Mouse (Mus musculus) retina, adult 2 months (tissue): ENCODE measurements at regions not wholly inside any gene's neighbourhood (a gene's known extent, or its start where the extent isn't known, plus 50 kb on each side); places are given as distances from the start of the nearest gene placed in this dataset.

Experiments
- DNase-seq: peaks from one replicate; pipeline ENCODE4 v3.0.0-alpha.2; 2012; ENCODE audit warnings: low read depth, low spot score

DNA sequence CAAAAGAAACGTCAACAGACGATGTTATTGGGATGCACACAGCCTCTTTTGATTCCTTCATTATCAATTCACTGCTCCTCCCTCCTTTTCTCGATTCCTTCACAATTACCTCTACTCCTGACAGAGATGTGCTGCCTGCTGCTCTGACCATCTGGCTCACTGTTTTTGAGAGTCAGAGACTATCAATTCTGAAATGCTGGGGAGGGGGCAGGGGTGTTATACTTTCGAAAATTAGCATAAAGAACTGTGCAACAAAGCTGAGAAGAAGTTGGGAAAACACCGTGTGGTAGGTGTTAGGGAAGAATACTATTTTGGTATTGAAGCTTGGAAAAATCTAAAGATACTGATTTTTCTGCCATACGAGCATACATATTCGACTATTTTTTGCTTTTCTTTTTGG lies 96.4 kb downstream of the Nedd1 start:
- no peak for DNase-seq

DNA sequence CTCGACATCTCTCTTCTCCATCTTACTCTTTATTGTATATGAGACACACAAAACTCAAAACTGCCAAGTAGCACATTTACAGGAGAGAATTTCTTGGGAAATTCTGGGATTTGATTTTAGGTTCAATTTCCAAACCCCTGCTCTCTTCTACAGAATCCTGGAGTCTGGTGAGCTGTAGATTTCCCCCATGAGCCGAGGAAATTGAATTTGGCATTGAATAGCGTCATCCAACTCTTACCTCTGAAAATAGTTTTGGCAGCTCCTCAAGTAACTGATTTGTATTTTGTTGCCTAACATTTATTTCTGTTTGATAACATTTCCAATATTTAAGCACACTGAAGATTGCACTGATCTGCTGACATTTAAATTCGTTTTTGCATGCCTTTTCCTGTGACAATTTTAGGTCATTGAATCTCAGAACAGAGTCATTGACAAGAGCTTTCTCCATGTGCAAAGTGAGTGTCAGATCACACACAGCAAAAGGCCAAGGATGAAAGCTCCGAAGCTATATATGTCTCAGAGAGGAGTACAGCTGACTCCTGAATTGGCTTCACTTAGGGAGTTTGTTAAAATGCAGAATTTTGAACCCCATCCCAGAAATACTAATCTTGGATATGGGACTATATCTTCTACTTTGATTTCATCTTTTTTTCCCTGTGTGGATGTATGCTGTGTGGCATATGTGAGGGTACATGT lies 106.4 kb downstream of the Nedd1 start:
- DNase-seq, result no peak

DNA sequence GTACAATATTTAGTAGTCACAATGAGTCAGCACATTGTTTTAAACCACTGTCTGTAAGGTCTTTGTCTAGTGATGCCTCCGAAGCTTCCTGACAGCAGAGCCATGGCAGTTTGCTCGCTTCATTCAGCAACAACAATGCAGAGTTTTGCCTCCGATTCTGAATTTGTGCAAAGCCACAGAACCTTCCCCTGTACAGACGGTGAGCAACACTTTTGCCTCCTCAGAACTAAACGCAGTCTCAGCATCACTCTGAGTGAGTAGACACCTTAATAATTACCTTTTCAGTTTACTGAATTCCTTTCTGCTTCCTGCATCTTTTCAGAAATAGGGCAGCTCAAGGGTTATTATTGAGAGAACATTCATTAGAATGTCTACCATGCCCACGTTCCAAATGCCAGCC lies 107.9 kb downstream of the Nedd1 start:
- no peak for DNase-seq

DNA sequence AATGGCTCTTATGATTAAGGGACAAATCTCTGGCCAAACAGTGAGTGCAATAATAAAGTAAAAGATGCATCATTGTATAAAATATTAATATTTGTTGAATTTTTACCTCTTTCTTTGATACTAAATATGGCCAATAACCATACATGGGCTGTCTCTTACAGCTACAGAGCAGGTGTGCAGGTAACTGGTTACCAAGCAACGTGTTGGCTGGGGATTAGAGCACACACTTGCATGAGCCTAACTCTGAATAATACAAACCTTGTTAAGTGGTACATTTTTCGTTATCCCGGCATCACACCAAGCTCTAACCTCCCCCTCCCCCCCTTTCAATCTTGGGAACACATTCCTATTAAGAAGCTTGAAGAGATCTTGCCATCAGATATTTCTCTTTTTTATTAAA lies 111.2 kb downstream of the Nedd1 start:
- no peak for DNase-seq

DNA sequence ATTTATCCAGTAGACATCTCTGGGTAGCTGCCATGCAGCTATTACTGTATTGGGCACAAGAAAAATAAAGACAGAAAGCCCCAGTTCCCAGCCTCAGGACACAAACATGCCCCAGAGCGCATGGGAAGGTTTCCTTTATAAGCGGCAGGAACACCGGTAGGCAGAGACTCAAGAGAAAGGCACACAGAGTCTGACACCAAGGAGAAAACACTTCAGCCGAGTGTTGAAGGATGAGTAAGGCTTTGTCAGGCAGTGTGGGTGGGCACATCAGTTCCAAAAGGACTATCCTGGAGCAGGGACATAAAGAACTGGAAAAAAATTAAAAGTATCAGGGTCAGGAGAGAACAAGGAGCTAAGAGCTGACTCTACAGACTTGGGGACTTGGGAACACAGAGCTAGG lies 115.5 kb downstream of the Nedd1 start:
- DNase-seq, result no peak

DNA sequence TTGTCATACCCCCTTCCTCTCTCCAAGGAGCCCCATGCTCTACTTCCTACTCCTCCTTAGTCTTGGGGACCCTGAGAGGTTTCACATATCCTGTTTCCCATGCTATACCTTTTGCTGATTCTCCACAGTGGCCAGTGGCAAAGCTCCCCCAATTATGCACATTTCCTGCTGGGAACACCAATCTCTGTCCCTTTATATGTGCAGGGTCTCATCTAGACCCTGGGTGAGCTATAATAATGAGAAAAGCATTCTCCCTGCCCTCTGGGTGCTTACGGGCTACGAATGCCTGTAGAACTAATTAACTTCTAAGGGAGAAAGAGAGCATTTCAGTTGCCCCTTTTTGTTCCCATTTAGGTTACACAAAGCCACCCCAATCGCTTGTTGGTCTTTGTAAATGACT lies 116.6 kb downstream of the Nedd1 start:
- DNase-seq, result no peak

DNA sequence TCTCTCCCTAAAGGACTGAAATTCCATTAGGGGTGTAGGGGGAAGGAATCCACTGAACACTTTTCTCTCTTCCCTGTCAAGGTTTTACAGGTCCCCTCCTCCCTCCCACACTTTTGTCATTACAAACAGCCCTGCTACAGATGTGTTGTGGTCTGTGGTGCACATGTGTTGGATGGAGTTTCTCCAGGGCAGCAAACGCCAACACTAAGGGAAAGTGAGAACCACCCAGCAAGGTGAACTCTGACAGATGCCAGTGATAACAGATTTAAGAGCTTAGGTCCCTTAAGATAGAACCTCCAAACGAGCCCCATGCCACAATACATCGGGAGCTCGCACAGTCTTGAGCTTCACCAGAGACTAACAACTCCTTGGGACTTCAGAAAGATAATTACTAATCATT lies 122.1 kb downstream of the Nedd1 start:
- DNase-seq, result no peak

DNA sequence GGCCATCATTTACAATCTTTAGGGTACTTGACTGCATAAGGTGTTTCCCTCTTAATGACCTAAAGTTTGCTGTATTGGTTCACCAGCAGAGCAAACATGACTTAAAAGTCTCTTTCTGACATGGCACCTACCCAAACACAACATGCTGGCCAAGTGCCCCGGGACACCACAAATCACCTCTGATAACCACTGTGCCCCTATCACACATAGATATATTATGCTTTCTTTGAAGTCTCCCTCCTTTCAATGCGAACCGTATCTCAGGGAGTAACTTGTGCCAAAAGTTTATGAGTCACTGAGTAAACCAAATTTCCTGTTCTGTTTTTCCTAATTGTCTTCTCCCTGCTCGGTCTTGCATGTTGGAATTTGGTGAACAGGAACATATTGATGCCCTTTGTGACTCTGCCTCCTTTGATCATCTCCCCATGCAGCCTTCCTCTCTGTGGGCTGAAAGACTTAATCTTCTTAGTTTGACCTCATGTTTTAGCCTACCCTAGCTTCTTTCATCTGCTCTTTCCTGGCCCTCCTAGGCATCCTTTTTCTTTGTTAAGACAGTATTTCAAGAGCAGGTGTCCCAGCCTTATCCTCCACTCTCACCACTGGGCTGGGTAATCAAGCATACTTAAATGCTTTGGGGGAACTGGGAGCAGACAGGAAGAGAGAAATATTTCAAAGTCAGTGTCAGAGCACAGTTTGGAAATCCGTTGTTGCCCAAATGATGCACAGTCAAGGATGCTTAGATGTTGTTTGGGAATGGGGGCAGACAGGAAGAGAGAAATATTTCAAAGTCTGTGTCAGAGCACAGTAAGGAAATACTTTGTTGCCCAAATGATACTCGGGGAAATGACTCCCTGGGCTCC lies 126.5 kb downstream of the Nedd1 start:
- DNase-seq, result no peak

DNA sequence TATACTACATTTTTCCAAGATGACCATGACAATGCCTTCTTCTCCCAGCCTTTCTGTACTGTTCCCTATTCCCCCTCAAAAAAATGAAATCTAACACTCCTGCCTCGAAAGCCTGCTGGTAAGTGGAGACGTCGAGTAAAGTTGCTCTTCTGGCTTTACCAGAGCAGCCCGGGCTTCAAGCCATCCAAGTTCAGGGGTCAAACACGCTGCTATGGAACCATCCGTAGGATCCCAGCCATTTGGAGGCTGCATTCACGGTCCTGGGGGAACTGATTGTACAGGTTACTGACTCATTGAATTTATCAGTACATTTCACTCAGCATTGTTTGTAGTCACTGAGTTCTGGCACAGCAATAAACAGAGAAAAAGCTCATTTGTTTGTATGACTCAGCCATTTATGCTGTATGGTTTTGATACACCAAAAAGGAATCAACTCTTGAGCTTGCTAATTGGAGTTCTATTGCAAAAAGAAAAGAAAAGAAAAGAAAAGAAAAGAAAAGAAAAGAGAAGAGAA lies 128.2 kb downstream of the Nedd1 start:
- no peak for DNase-seq

DNA sequence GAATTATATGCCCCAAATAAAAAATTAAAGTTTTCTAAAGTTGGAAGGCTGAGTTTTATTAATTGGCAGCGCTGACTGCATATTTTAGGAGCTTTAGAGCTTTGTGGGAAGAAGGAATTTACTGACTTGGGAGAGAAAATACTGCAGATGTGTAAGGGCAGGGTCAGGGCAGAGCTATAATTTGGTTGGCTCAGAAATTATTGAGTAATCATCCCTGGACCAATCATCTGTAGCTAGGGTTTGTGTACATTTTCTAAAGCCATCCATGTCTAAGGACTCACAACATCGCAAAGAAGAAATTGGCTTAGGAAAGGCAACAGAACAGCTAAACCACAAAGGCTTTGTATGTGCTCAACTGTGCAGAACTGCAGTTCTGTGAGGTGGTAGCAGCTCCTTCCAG lies 143.3 kb downstream of the Nedd1 start:
- DNase-seq, result no peak

DNA sequence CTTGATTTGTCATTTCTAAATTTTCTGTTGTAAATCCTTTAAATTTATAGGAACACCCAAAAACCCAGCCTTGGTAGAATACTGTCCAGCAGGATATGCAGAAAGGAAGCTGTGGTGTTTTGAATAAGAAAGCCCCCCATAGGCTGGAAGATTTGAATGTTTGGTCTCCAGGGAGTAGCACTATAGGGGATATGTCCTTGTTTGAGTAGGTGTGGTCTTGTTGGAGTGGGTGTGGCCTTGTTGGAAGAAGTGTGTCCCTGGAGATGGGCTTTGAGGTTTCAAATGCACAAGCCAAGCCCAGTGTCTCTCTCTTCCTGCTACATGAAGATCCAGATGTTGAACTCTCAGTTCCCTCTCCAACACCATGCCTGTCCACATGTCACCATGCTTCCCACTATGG lies 151.7 kb downstream of the Nedd1 start:
- DNase-seq, result no peak

DNA sequence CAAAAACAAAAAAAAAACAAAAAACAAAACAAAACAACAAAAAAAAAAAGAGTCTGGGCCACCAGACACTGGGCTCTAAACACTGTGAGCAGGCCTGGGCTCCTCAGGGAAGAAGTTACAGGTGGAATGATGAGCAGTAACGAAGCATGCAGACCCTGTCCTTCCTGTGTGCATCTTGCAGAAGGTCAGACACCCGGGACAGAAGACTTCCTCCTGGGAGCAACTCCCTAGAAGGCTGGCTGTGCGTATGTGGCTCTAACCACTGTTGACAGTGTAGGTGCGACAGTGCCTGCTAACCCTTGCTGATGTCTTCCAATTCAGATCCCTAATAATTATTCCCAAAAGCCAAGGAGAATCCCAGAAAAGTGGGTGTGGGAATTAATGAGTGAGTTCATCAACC lies 164.8 kb downstream of the Nedd1 start:
- no peak for DNase-seq

DNA sequence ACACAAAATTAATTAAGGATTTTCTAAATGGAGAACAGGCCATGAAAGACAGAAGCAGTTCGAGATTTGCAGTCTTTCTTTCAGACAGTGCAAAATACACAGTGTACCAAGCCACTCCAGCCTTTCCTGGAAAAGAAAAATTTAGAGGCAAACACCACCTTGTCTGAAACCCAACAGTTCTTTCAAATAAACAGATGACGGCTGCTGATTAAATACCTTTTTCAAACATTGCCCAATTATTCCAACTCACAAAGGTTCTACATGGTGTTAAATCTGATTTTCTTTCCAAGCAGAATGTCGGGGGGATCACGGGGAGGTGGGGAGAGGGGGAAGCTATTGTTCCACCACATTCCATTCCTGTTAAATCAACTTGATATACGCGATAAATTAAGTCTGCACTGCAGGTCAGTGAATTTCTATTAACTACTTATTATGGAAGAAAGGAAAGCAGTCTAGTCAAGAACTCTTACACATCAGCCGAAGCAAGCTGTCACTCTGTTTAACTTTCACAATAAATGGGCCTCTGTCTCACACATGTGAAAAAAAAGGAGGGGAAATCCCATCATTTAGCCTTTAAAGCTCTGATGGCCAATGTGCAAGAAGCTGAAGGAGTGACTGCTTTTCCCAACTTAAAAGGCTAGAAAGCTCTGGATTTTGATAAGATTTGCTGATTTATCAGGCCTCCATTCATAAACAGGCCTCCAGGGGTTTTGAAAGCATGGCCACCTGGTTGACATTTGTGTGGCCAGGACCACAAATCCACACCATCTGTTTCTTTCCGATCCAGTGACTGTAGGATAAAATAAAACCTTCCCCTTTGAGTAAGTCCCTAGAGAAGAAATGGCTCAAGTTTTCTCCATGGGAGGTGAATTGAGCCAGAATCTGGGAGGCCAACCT lies 165.4 kb downstream of the Nedd1 start:
- no peak for DNase-seq

DNA sequence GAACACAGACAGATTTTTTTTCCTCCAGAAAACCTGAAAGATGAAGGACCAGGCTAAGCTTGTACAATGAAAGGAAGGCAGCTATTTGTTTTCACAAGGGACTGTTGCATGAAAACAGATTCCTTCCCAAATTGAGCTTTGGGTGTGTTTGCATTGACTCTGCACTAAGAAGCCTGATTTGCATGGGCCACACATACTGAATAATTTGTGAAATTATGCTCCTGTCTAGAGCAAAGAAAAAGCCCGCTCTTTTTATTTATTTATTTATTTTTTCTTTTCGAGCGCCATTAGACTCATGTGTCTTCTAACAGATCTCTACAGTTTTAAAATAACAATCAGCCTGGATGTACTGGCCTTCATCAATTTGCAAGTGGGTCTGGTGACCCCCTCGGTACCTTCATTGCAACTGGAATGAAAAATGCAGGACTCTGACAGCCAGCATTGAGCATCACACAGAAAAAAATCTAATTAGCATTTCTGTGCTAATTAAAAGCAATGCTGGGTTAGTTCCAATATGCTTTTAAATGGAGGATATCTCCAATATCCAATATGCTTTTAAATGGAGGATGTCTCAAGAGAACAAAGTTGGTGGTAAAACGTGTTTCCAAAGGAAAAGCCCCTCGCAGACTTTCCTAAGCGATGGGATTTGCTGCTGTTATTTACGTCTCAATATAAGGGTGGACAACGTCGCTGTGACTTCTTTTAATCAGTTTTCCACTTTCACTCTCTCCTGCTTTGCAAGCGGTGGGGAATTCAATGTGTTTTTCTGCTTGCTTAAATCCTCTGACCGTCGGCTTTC lies 166.3 kb downstream of the Nedd1 start:
- DNase-seq, result no peak

DNA sequence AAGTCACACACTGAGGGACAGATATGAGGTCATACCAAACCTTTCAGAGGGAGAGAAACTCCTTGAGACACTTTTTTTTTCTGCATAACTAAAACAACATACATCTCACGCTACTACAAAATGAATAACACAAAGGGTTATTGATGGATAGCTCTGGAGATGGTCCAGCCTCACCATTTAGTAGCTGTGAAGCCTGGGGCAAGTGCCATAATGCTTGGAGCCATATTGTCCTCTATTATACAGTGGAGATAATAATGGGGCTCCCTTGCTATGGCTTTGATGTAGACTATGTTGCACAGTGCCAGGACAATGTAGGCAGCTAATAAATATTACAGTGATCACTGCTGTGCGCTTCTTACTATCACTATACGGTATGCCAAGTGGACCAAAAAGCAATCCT lies 168.3 kb downstream of the Nedd1 start:
- no peak for DNase-seq

DNA sequence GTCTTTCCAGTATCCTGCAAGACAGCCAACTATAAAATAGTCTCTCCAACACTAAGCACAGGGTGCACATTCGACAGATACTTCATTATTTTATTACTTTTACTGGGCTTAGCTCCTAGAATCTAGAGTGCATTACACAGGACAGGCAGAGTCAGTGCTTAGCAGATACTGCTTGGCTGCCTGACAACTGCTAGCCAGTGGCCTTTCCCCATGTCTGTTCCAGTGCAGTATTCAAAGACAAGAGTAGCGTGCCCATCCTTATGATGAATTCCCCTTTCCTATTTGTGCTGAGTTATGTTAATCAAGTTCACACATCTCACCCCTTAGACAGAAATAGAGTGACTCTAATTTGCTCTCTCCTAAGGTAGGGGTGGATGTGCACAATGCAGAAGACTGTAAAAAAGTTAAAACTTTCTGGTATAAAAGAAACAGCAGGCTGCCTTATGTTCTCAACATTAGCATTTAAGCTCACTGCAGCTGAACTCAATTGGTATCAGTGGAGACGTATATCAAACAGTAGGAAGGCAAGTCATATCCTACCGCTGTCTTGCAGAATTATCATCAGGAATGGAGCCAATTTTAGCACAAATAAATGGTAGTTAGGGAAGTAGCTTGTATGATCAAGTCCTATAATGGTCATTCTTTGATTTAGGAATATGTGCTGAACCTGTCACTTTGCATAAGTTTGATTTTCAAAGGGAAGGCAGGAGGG lies 173.2 kb downstream of the Nedd1 start:
- no peak for DNase-seq

DNA sequence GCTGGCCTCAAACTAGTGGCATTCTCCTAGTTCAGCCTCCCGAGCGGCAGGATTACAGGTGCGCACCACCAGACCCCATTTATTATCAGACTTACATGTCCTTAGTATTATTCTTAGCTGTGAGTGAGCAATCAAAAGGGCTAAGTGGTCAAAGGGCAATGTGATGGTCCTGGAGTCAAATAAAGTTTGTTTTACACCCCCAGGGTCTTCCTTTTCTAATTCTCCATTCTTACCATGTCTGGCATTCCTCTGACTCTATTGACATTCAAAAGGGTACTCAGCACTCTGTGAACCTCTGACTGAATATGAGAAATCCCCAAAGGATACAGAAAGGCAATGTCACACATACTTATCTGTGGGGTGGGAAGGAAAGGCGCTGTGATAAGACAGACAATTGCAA lies 183.8 kb downstream of the Nedd1 start:
- no peak for DNase-seq

DNA sequence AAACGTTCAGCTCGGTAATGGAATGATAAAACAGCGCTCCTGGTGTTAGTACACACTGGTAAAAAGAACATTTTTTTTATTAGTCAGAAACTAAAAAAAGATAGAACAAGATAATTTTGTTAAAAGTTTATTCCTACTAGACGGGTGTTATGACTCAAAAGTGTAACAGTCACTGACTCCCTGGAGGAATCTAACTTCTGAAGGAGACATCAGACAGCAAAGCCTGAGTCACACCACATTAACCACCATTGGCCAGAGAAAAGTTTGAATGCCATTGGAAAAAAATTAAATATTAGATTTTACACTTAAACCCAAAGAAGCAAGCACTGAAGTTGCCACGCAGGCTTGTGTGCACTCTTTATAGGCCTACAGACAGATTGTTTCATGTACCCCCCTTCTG lies 205.3 kb downstream of the Nedd1 start:
- no peak for DNase-seq

DNA sequence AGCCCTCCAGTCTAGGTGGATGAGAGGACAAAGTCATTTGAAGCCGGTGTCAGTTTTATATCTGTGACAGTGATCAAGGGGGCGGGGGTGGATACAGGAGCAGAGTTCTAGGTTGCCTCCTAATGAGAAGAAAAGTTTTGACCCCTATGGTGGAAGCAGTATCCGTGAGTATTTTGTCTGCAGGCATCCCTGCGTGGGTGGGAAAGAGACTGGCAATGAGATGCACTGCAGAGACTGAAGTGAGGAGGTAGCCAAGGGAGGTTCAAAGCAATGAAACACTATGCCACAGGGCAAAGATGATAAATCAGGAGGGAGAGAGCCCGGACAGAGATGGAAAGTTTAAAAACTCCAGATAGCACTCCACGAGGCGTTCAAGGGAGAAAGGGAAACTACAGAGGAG lies 210.5 kb downstream of the Nedd1 start:
- no peak for DNase-seq

DNA sequence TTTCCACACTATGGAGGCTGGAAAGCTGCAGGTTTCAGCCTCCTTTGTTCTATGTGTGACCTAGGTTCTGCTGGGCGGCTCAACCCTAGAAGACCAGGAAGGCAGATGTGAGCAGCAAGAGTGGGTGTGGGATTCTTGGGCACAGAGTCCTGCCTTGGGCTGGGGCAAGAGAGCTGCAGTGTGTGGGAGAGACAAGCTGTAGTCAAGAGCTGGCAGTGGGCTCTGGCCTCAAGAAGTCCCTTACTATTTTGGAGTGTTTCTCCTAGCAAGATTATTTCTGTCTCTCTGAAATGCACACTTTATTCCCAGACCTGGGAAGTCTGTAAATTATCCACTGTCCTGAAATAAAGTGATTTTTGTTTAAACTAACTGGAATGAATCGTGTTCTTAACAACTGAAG lies 211.5 kb downstream of the Nedd1 start:
- DNase-seq, result no peak

DNA sequence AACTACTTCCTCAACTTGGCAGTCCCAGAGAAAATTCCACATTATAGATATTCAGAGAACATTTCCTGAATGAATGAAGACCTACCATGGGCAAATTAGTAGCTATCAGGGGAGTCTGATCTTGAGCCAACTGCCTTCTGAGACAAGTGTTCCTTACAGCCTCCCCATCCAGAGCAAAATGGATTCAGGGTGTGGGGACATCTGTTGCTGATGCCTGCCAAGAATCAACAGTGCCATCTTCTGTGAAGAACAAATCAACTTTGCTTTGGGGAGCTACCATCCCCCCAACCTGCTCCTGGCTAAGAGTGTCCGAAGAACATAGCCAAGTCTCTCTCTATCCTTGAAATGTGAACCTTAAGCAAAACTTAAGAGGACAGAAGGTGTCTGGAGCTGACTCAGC lies 217.9 kb downstream of the Nedd1 start:
- DNase-seq, result no peak
